Mouse (Mus musculus) gastrocnemius, postnatal 4 days (tissue): ENCODE results near the gene Zfp593. TPM values are rescaled to one million over a fixed set of nuclear protein-coding genes. Genes with fewer than 3 reads are reported as not detected.

Source experiments
- DNase-seq, 2 experiments: peaks; one replicate each; pipeline ENCODE4 v3.0.0; 2021 to 2022; ENCODE audit warnings: low spot score in 2 of 2, mixed read lengths in 2 of 2
- total RNA-seq, 2 experiments: library from RNA; stranded (reverse); gene quantifications; 2 replicates each; pipeline ENCODE4 v1.2.3; 2021

The Zfp593 gene
- total RNA-seq, 2 experiments from 2014 or later, result 5.8 to 6.1 TPM

DNA sequence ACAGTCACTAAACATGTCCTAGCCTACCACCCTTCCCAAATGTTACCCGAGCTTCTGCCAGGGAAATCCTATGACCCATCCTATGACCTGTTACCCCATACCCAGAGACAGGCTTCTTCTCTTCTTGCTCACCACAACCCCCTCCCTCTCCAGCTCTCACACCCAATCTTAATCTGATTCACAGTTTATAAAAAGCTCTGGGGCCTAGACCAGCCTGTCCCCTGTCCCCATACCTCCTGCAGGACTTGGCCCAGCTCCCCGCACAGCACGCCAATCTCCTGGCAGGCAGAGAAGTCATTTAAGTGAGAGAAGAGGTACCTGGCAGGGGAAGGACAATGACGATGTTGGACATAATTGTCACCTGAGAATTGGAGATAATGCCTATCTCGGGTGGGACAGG is 10.5 kb downstream of the Zfp593 start:
- DNase-seq, result no peak

DNA sequence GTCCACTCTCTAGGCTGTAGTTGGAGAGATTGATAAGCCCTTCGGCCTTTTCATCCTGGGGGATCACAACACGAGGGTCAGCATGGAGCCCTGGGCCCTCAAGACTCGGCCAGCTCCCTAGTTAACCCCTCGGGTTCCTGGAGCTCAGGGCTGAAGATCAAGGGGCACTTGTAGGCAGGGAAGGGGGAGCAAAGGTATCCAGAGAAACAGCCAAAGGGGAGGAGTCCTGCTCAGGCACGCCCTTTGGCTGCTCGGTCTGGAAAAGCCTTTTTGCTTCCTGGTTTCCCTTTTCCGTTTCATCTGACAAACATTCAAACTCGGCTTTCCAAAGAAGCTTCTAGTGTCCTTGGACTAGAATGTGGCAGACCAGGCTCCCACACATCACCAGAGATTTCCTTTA is 15.0 kb downstream of the Zfp593 start:
- no peak for DNase-seq

DNA sequence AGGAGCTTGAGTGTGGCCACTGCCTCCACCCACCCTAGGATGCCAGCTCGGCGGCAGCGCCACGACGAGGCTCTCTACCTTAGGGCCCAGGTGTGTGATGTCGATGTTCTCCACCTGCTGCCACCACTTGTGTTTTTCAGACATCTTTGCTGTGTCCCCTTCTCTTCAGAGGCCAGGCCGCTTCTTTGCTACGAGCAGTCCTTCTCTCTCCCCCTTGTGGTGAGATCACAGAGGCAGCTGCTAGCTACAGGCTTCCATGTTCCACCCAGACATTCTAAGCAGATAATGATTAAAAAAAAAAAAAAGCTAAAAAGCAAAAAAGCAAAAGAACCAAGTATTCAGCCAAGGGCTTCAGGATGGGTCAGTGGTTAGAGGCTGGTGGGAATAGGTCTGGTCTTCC is 18.2 kb downstream of the Zfp593 start, which contains the start of gene Catsper4:
TSS of gene Catsper4 (minus strand) at position 190 of the 400 bp plus-strand sequence.
- no peak for DNase-seq

DNA sequence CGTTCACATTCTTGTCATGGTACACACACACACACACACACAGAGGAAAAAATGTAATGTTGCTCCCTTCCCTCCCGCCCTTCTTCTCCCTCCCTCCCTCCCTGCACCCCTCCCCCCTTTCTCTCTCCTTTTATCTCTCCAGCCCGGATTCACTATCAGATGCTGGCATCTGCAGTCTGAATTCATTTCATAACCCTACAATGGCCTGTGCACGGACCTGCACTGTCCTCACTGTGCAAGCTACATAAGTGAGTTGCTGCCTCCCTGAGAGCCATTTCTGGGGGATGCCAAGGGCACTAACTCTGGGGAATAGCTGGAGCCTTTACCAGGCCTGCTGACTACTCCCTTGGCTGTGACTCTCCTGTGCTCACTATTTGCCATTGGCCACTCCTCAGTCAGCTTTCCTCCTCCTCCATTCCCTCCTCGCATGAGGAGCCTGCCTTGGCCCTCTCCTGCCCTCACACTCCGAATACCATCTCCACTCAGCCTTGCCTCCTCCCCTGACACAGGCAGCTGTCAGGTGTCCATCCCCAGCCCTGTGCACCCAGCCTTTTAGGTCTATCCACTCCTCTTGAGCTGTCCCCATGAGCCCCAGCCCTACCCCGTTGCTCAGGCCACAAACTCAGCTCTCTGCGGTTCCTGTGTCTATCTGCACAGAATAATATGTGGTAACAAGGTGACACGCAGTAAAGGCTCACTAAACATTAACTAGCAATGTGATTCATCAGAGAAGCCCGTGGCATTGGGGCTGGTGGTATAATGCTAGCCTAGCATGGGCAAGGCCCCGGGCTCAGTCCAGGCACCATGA is 22.4 kb downstream of the Zfp593 start:
- DNase-seq, result no peak

DNA sequence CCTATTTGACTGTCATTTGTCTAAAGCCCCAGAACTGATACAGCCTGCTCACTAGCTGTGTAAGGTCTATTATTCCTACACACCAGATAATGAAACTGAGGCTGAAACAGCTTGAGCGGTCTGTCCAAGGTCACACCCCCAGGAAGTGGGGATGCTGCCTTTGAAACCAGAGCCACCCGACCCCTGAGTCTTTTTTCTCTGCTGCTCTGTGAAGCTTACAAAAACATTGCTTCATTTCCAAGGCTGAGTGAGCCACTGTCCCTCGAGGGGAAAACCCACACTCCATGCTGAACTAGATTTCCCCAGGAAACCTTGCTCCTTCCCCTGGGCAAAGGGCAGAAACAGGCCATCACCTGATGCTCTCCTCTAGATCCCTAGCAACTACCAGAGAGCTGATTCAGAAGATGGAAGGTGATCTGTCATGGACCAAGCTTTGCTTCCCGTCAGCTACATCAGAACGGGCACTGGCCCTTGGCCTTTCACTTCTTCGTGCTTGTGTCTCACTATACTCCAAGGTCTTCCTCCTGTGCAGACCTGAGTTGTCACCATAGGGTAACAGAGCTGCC is 38.8 kb downstream of the Zfp593 start:
- no peak for DNase-seq

DNA sequence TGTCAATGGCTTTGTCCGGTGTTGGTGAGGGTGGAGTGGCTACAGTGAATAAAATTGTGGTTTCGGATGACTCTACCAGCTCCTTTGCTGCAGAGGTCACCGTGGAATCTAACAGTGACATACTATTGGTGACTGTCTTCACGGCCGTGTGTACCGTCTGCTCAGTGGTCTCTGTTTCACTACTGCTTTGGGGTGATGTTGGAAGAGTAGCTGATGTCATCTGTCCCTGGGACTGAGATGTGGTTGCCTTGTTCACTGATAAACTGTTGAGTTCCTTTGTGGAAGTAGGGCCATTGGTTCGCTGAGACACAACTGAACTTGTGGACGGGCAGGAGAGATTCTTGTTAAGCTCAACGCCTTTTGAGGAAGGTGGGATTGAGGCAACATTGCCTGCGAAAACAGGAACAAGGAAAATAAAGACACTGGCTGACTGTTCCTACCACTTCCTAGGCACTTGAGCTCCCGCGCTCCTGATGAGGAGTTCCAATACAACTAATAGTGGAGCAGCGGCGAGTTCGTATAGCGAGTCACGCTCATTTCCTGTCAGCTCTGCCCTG is 42.0 kb downstream of the Zfp593 start:
- no peak for DNase-seq

DNA sequence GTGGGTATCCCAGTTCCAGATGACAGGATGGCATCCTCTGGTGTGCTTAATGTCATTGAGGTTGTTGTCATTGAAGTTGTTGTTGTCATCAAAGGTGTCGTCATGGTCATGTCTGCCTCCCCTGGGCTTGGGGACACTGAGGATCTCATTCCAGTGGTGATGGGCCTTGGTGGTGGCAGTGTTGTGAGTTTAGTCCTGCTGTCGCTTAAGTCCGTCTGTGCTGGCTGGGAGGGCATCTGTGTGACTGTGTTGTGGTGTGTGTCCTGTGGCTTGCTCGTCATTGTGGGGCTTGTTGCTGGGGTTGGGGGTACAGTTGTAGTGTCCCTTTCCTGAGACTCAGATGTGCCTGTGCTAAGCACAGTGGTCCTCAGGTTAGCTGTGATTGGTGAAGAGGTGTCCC is 42.5 kb downstream of the Zfp593 start, which contains the start of gene Gm7534:
TSS of gene Gm7534 (minus strand) at position 101 of the 400 bp plus-strand sequence.
- DNase-seq, result no peak

DNA sequence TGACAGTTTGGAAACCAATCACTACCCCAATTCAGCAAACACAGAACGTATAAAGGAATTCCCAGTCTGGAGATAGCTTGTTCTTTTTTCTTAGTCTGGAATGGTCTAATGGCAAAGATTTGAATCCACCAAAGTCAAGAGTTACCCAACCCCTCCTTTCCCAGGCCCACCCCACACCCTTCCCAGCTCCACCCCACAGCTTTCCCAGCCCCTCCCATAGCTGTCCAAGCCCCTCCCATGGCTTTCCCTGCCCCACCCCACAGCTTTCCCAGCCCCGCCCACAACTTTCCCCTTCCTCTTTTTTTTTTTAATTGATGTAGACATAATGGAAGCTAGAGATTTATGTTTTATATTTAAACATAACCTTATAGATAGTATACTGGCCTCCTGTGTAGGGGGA is 46.0 kb downstream of the Zfp593 start:
- DNase-seq, result no peak

Other genes starting within 250 kb of the Zfp593 start
- gene Dhdds, start 244.7 kb downstream of the Zfp593 start, total RNA-seq, result 10 to 100 TPM; 27.1 to 28.8 TPM
- gene Lin28a, start 226.8 kb downstream of the Zfp593 start, total RNA-seq, result 1 to 10 TPM; 2.7 to 3.5 TPM
- gene Zfp683, start 191.8 kb downstream of the Zfp593 start, total RNA-seq, result under 1 TPM in 1 of 2 experiments, not detected in 1; 0.23 TPM
- gene Crybg2, start 184.8 kb downstream of the Zfp593 start, total RNA-seq, result under 1 TPM in 1 of 2 experiments, not detected in 1; 0.54 TPM
- gene Cd52, start 150.5 kb downstream of the Zfp593 start, total RNA-seq, result 1 to 10 TPM; 2.4 to 2.7 TPM
- 1 to 10 TPM; 3.2 to 3.7 TPM for gene Ubxn11, start 143.0 kb downstream of the Zfp593 start, total RNA-seq
- 10 to 100 TPM; 72.4 to 83.6 TPM for gene Sh3bgrl3, start 116.8 kb downstream of the Zfp593 start, total RNA-seq
- 10 to 100 TPM; 54.8 to 60.3 TPM for gene Cep85, start 58.5 kb downstream of the Zfp593 start, total RNA-seq
- not detected for gene Gm7534, start 42.6 kb downstream of the Zfp593 start, total RNA-seq
- not detected for gene Catsper4, start 18.2 kb downstream of the Zfp593 start, total RNA-seq
- gene Cnksr1, start 7.2 kb downstream of the Zfp593 start, total RNA-seq, result 1 to 10 TPM; 1.8 to 2.3 TPM
- not detected for gene E130218I03Rik, start 1.9 kb downstream of the Zfp593 start, total RNA-seq
- not detected for gene Gm30191, start 1.3 kb upstream of the Zfp593 start, total RNA-seq
- gene Grrp1, start 8.5 kb upstream of the Zfp593 start, total RNA-seq, result 1 to 10 TPM; 4.5 to 5.7 TPM
- 10 to 100 TPM; 10.4 to 11.8 TPM for gene Pdik1l, start 42.3 kb upstream of the Zfp593 start, total RNA-seq
- gene Trim63, start 69.5 kb upstream of the Zfp593 start, total RNA-seq, result 10 to 100 TPM; 48.4 to 59.5 TPM
- gene Slc30a2, start 97.6 kb upstream of the Zfp593 start, total RNA-seq, result under 1 TPM; 0.44 to 0.54 TPM
- gene Extl1, start 138.3 kb upstream of the Zfp593 start, total RNA-seq, result 10 to 100 TPM in 1 of 2 experiments, 1 to 10 TPM in 1; 7.5 to 10.2 TPM
- gene Pafah2, start 150.7 kb upstream of the Zfp593 start, total RNA-seq, result 1 to 10 TPM; 4.4 to 4.9 TPM
- 100 to 1,000 TPM; 152 to 171 TPM for gene Stmn1, start 222.7 kb upstream of the Zfp593 start, total RNA-seq